Mouse (Mus musculus) kidney, adult 2 months (tissue): Measurements from ENCODE around the gene Gm11549.

ENCODE experiments used
- CTCF ChIP-seq: fragments of 200-500 bp; conservative IDR thresholded peaks from 2 replicates; pipeline ENCODE4 v1.5.1; 2011; ENCODE audit warnings: low read depth, mild to moderate bottlenecking, control low read depth, low read length, moderate library complexity, mixed read lengths; ENCODE audit not compliant: insufficient read depth, insufficient read length
- POLR2A ChIP-seq: fragments of 200-500 bp; IDR thresholded peaks from one replicate; pipeline ENCODE4 v1.6.1; 2011; ENCODE audit warnings: low read depth, low read length, control low read depth

- TF ChIP-seq CTCF (peak; percentile 78), POLR2A (no peak)
Observed at GRCm38 (mm10) chr3:36496746-36497145, 24.9 kb downstream of the Gm11549 start.
